Mouse (Mus musculus) stomach, postnatal 0 days (tissue): Measurements from ENCODE around the gene Ccdc9b. TPM values are rescaled to one million over a fixed set of nuclear protein-coding genes. Genes with fewer than 3 reads are reported as not detected.

Experiments
- ATAC-seq: fragments of 200-750 bp; cut with Nextera tagmentation; 2 replicates; pipeline ENCODE4 v1.8.0; 2017; ENCODE audit not compliant: low FRiP score, low TSS enrichment
- DNase-seq: peaks from one replicate; pipeline ENCODE4 v3.0.0-alpha.2; 2016; ENCODE audit warnings: low spot score
- H3K27ac ChIP-seq: fragments of 300-500 bp; sonication (generic); replicated peaks from 2 replicates; pipeline ENCODE4 v1.5.1; 2014; ENCODE audit warnings: mild to moderate bottlenecking, control low read depth
- H3K27me3 ChIP-seq: fragments of 300-500 bp; sonication (generic); 2 replicates; pipeline ENCODE4 v1.6.1; 2014; ENCODE audit warnings: low read length; ENCODE audit not compliant: control insufficient read depth, insufficient read depth
- H3K36me3 ChIP-seq: fragments of 300-500 bp; sonication (generic); 2 replicates; pipeline ENCODE4 v1.6.1; 2014; ENCODE audit warnings: low read length, mixed read lengths; ENCODE audit not compliant: control insufficient read depth, insufficient read depth
- H3K4me1 ChIP-seq: fragments of 300-500 bp; sonication (generic); replicated peaks from 2 replicates; pipeline ENCODE4 v1.6.1; 2014; ENCODE audit warnings: antibody characterized with exemption; ENCODE audit not compliant: control insufficient read depth, insufficient read depth
- H3K4me2 ChIP-seq: fragments of 300-500 bp; sonication (generic); replicated peaks from 2 replicates; pipeline ENCODE4 v1.6.1; 2014; ENCODE audit warnings: low read depth, mild to moderate bottlenecking, control low read depth, moderate library complexity
- H3K4me3 ChIP-seq: fragments of 300-500 bp; sonication (generic); 2 replicates; pipeline ENCODE4 v1.5.1; 2014; ENCODE audit warnings: low read depth, low read length, control low read depth
- H3K9ac ChIP-seq: fragments of 300-500 bp; sonication (generic); 2 replicates; pipeline ENCODE4 v1.6.1; 2014; ENCODE audit warnings: mild to moderate bottlenecking, low read length, control low read depth, mixed read lengths
- H3K9me3 ChIP-seq: fragments of 300-500 bp; sonication (generic); 2 replicates; pipeline ENCODE4 v1.6.1; 2016; ENCODE audit warnings: low read length; ENCODE audit not compliant: control insufficient read depth
- CTCF ChIP-seq: IDR thresholded peaks from 2 replicates; pipeline ENCODE4 v1.5.1; 2016; ENCODE audit warnings: antibody characterized with exemption, low read depth, mild to moderate bottlenecking, moderate library complexity
- EP300 ChIP-seq: optimal IDR thresholded peaks from 2 replicates; pipeline ENCODE3; 2016; ENCODE audit warnings: antibody characterized with exemption
- WGBS: fragments of 180-500 bp; shearing (Covaris S2); extraction: QIAGEN DNeasy Blood & Tissue Kit; methylation state at CpG from one replicate; pipeline ENCODE4 v1.1.7; 2014; 5-methylcytosine and 5-hydroxymethylcytosine counted together
- polyA plus RNA-seq: library from polyadenylated mRNA; unstranded; fragments of >200 nt; fragmentation: Nextera tagmentation; extraction: Ambion mirVana; gene quantifications from 2 replicates; pipeline ENCODE4 v1.2.1, GENCODE M21; 2015

Ccdc9b gene
- polyA plus RNA-seq, 1 experiment from 2014 or later: 2.9 TPM

- peak overlapping the region; percentile 99; the same call in 1 of the 2 replicates for H3K4me2 ChIP-seq
- H3K4me1 ChIP-seq: peaks cover 4% of the 10 kb centered on the region; the same call in 1 of the 2 replicates
- ATAC-seq (no peak), DNase-seq (no peak)
- 0 out of 2 replicates have a peak, but pooled peaks cover 2% of the 10 kb centered on the region for H3K36me3 ChIP-seq
- 19% methylated on average over 7 of the region's 7 CpGs for WGBS
- TF ChIP-seq EP300: no peak
- H3K9ac ChIP-seq: no peak overlapping the region
- no peak overlapping the region for H3K27ac ChIP-seq
- H3K27me3 ChIP-seq: no peaks in the 10 kb centered on the region
- H3K9me3 ChIP-seq: no peaks in the 10 kb centered on the region
- H3K4me3 ChIP-seq: no peak overlapping the region; the same call in 1 of the 2 replicates
Measured at GRCm38 (mm10) chr2:118744621-118745020, 17.8 kb downstream of the Ccdc9b start.

GRCm38 (mm10) chr2:118743261-118743943 is 19.1 kb downstream of the Ccdc9b start:
- Histone ChIP-seq H3K4me2 (no peak overlapping the region), H3K36me3 (0 out of 2 replicates have a peak, but pooled peaks cover 1% of the 10 kb centered on the region), H3K9me3 (no peaks in the 10 kb centered on the region), H3K4me1 (peaks cover 4% of the 10 kb centered on the region; the same call in 1 of the 2 replicates), H3K9ac (no peak overlapping the region), H3K27ac (no peak overlapping the region), H3K27me3 (no peaks in the 10 kb centered on the region), H3K4me3 (no peak overlapping the region)
- 23% methylated on average over 8 of the region's 8 CpGs for WGBS
- ATAC-seq: no peak
- TF ChIP-seq CTCF (peak; percentile 86), EP300 (no peak)
- DNase-seq: no peak

- Histone ChIP-seq H3K27ac (no peak overlapping the region), H3K4me3 (no peak overlapping the region), H3K4me2 (no peak overlapping the region), H3K4me1 (peaks cover 4% of the 10 kb centered on the region; the same call in 1 of the 2 replicates), H3K9ac (no peak overlapping the region), H3K9me3 (no peaks in the 10 kb centered on the region), H3K27me3 (no peaks in the 10 kb centered on the region), H3K36me3 (no peaks in the 10 kb centered on the region)
- DNase-seq (no peak), ATAC-seq (no peak)
- no peak for TF ChIP-seq CTCF
- 58% methylated on average over 9 of the region's 9 CpGs for WGBS
Measured at GRCm38 (mm10) chr2:118741183-118741582, 21.3 kb downstream of the Ccdc9b start.

GRCm38 (mm10) chr2:118740341-118740740 is 22.1 kb downstream of the Ccdc9b start:
- WGBS: 63% methylated on average over 3 of the region's 3 CpGs
- no peak overlapping the region for H3K4me2 ChIP-seq
- no peak overlapping the region for H3K4me3 ChIP-seq
- no peak for DNase-seq
- no peaks in the 10 kb centered on the region for H3K36me3 ChIP-seq
- no peaks in the 10 kb centered on the region for H3K27me3 ChIP-seq
- no peak overlapping the region for H3K27ac ChIP-seq
- H3K9ac ChIP-seq: no peak overlapping the region
- ATAC-seq: no peak
- no peaks in the 10 kb centered on the region for H3K9me3 ChIP-seq
- H3K4me1 ChIP-seq: peaks cover 4% of the 10 kb centered on the region; the same call in 1 of the 2 replicates
- TF ChIP-seq EP300 (no peak), CTCF (no peak)

GRCm38 (mm10) chr2:118733341-118733740 is 29.1 kb downstream of the Ccdc9b start:
- Histone ChIP-seq H3K4me3 (no peak overlapping the region), H3K4me1 (peaks cover 5% of the 10 kb centered on the region), H3K9me3 (no peaks in the 10 kb centered on the region), H3K27me3 (no peaks in the 10 kb centered on the region), H3K36me3 (no peaks in the 10 kb centered on the region), H3K4me2 (no peak overlapping the region), H3K9ac (no peak overlapping the region), H3K27ac (no peak overlapping the region)
- ATAC-seq (no peak), DNase-seq (no peak)
- TF ChIP-seq CTCF: no peak
- no peak for TF ChIP-seq EP300
- 43% methylated on average over 5 of the region's 5 CpGs for WGBS

GRCm38 (mm10) chr2:118731981-118732380 is 30.5 kb downstream of the Ccdc9b start:
- Histone ChIP-seq H3K4me1 (peaks cover 5% of the 10 kb centered on the region), H3K36me3 (no peaks in the 10 kb centered on the region), H3K27ac (no peak overlapping the region), H3K4me2 (no peak overlapping the region), H3K9me3 (no peaks in the 10 kb centered on the region), H3K27me3 (no peaks in the 10 kb centered on the region), H3K4me3 (no peak overlapping the region), H3K9ac (no peak overlapping the region)
- DNase-seq (no peak), ATAC-seq (no peak)
- 75% methylated on average over 5 of the region's 5 CpGs for WGBS
- TF ChIP-seq EP300: no peak
- TF ChIP-seq CTCF: no peak
